Mouse (Mus musculus): ENCODE measurements around the gene Itgb8.

The Itgb8 gene

DNA sequence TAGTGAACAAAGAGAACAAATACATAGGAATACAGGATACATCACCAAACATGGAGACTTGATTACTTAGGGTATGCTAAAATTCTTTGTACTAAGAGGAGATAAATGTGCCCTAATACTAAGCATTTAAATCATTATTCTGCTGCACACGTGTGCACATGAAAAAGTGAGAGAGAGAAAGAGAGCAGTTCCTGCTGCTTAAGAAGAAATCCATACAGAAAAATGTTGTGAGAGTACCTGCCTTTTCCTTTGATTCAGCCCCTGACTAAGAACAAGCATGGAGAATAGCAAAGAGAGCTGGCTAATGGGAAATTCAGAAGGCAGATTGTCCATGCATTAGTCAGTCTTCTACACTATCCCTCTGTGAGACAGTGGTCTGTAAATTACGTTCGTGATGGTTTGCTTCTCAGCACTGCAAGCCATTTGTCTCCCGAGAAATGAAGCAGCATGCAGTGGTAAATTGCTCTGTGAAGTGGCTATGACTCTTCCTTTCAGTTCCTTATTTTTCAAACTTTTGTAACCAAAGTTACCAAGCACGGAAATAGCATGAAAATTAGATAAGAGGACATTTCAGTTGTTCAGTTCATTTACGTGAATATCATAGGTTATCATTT lies 125.0 kb downstream of the Itgb8 start:
- DNase-seq = peak in 1 of 2 experiments; percentile 20

DNA sequence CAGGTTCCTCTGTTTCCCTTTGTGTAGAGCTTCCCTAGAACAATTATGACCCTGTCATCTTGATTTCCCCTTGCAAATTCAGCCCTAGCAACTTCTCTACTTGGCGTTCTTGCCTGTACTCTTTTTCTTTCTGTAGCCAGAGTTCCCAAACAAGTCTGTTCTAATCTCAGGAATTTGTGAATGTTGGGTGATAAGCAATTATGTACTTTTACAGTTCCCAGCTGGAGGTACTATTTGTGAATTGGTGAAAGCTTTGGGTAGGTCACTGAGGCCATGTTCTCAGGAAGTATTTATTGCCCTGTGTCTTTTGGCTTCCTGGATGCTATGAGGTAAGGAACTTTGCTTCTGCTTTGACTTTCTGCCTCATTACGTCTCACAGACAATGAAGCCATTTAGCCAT lies 128.5 kb downstream of the Itgb8 start:
- no peak for DNase-seq

Measured in spleen, adult 18-20 months (tissue).